In genomic region chr5:34369341-34370021, GRCm38 (mm10) we compare ENCODE assay signal across 8 mouse cellular contexts. TPM values are rescaled to one million over a fixed set of nuclear protein-coding genes. Genes with fewer than 3 reads are reported as not detected.
DNase-seq lines count a peak whose midpoint lies in the region; ATAC-seq and TF ChIP-seq lines count a peak whose summit lies in the region.

TSS of gene Fam193a (plus strand) at chr5:34369933.

- peak; percentile 93 for DNase-seq in G1E (ENCODE audit: low spot score)
- peak; percentile 98 for DNase-seq in cerebellum, adult 18-20 months
- DNase-seq in heart, postnatal 36 days = peak; percentile 97
- peak; percentile 97 to 98 for DNase-seq in layer of hippocampus, adult 2 months (ENCODE audit: low spot score in 2 of 2)
- peak; percentile 99 for DNase-seq in lung, embryonic 14.5 days
- DNase-seq in thymus, adult 2 months = peak; percentile 99

- H3K27me3 ChIP-seq in G1E (ENCODE audit: insufficient read depth, low read length) = no peaks in the 10 kb centered on the region
- no peaks in the 10 kb centered on the region for H3K27me3 ChIP-seq in forebrain, embryonic 16.5 days (replicated peaks; ENCODE audit: control insufficient read depth, insufficient read depth, low read length)
- no peaks in the 10 kb centered on the region for H3K27me3 ChIP-seq in lung, embryonic 14.5 days (ENCODE audit: insufficient read depth, low read length)
- H3K27me3 ChIP-seq in thymus, adult 2 months (ENCODE audit: control insufficient read depth, insufficient read depth, low read length) = no peaks in the 10 kb centered on the region

- TF ChIP-seq CTCF in G1E (IDR thresholded peaks at IDR 0.05; ENCODE audit: low read depth, low read length) = no peak
- no peak for TF ChIP-seq CTCF in layer of hippocampus, adult 2 months (conservative IDR thresholded peaks at IDR 0.05)
- no peak for TF ChIP-seq CTCF in lung, embryonic 14.5 days (IDR thresholded peaks at IDR 0.05; ENCODE audit: low read depth)
- TF ChIP-seq CTCF in olfactory bulb, adult 2 months (IDR thresholded peaks at IDR 0.05; ENCODE audit: insufficient read depth, low read depth, low read length) = no peak
- 0 out of 2 replicates have a peak, but pooled peaks have one; percentile 24 for TF ChIP-seq CTCF in thymus, adult 2 months (IDR thresholded peaks at IDR 0.05; ENCODE audit: borderline replicate concordance, control insufficient read depth, extremely low read depth, insufficient read depth, low read length, poor library complexity)

- peak; percentile 97 for ATAC-seq in G1E (ENCODE audit: extremely low read depth, insufficient number of reproducible peaks, low FRiP score, poor library complexity, severe bottlenecking)
- ATAC-seq in forebrain, embryonic 16.5 days = peak; percentile 100
- peak; percentile 100 for ATAC-seq in lung, embryonic 14.5 days (ENCODE audit: insufficient read depth)

- H3K27ac ChIP-seq in forebrain, embryonic 16.5 days (ENCODE audit: low read length) = peak within 1 kb of the TSS; percentile 86
- H3K27ac ChIP-seq in layer of hippocampus, adult 2 months = peak within 1 kb of the TSS; percentile 99
- H3K27ac ChIP-seq in lung, embryonic 14.5 days (ENCODE audit: low read depth) = peak within 1 kb of the TSS; percentile 63
- peak within 1 kb of the TSS; percentile 43 for H3K27ac ChIP-seq in olfactory bulb, adult 2 months (ENCODE audit: insufficient read depth, low read depth, low read length)
- H3K27ac ChIP-seq in thymus, adult 2 months (ENCODE audit: control insufficient read depth, insufficient read depth, low read length) = peak within 1 kb of the TSS; percentile 12; the same call in 1 of the 2 replicates

- H3K9ac ChIP-seq in forebrain, embryonic 16.5 days (replicated peaks; ENCODE audit: low read depth, low read length) = peak within 1 kb of the TSS; percentile 86
- peak within 1 kb of the TSS; percentile 97 for H3K9ac ChIP-seq in lung, embryonic 14.5 days

- intact Hi-C loops in heart, postnatal 36 days (cut with DNase I) = loop anchor here (2.0 to 10.0 kb wide), 4 partner anchors 33 to 265 kb away; partner anchors contain the start of genes Mfsd10, Rnf4 and Tnip2

- TF ChIP-seq POLR2A in olfactory bulb, adult 2 months (IDR thresholded peaks at IDR 0.05; ENCODE audit: insufficient read depth, low read depth, low read length) = peak; percentile 65; the same call in 1 of the 2 replicates
- no peak for TF ChIP-seq POLR2A in thymus, adult 2 months (IDR thresholded peaks at IDR 0.05; ENCODE audit: control insufficient read depth, extremely low read depth, insufficient read depth, low read length, poor library complexity)

- under 1% methylated on average over 52 of the region's 64 CpGs for WGBS in forebrain, embryonic 16.5 days
- under 1% methylated on average over 43 of the region's 64 CpGs for WGBS in lung, embryonic 14.5 days
- WGBS in olfactory bulb, adult 2 months = under 1% methylated on average over 59 of the region's 64 CpGs
- under 1% methylated on average over 64 of the region's 64 CpGs for WGBS in thymus, adult 2 months

- no peaks in the 10 kb centered on the region for H3K9me3 ChIP-seq in G1E (replicated peaks)
- H3K9me3 ChIP-seq in forebrain, embryonic 16.5 days (ENCODE audit: control insufficient read depth, low read length) = no peaks in the 10 kb centered on the region
- no peaks in the 10 kb centered on the region for H3K9me3 ChIP-seq in lung, embryonic 14.5 days (ENCODE audit: low read depth, low read length)

- peaks cover 20% of the 10 kb centered on the region for H3K4me1 ChIP-seq in G1E (ENCODE audit: insufficient read depth, low read depth, low read length)
- H3K4me1 ChIP-seq in forebrain, embryonic 16.5 days (replicated peaks; ENCODE audit: control insufficient read depth, insufficient read depth, low read length) = peaks cover 19% of the 10 kb centered on the region
- peaks cover 14% of the 10 kb centered on the region; the same call in 1 of the 2 replicates for H3K4me1 ChIP-seq in lung, embryonic 14.5 days (ENCODE audit: insufficient read depth)
- no peaks in the 10 kb centered on the region for H3K4me1 ChIP-seq in olfactory bulb, adult 2 months (ENCODE audit: control insufficient read depth, insufficient read depth, low read length)
- H3K4me1 ChIP-seq in thymus, adult 2 months (replicated peaks; ENCODE audit: control insufficient read depth, insufficient read depth, low read length) = peaks cover 11% of the 10 kb centered on the region

- H3K4me2 ChIP-seq in forebrain, embryonic 16.5 days (ENCODE audit: low read length) = peak within 1 kb of the TSS; percentile 77
- peak within 1 kb of the TSS; percentile 81 for H3K4me2 ChIP-seq in lung, embryonic 14.5 days

- peaks cover 23% of the 10 kb centered on the region for H3K36me3 ChIP-seq in G1E (replicated peaks)
- 0 out of 2 replicates have a peak, but pooled peaks cover 2% of the 10 kb centered on the region for H3K36me3 ChIP-seq in forebrain, embryonic 16.5 days (ENCODE audit: control insufficient read depth, insufficient read depth)
- H3K36me3 ChIP-seq in lung, embryonic 14.5 days (ENCODE audit: insufficient read depth) = 0 out of 2 replicates have a peak, but pooled peaks cover 8% of the 10 kb centered on the region
- H3K36me3 ChIP-seq in thymus, adult 2 months (ENCODE audit: control insufficient read depth, insufficient read depth, low read length) = no peaks in the 10 kb centered on the region

- H3K4me3 ChIP-seq in G1E (ENCODE audit: low read depth, low read length) = peak within 1 kb of the TSS; percentile 83
- H3K4me3 ChIP-seq in forebrain, embryonic 16.5 days (replicated peaks; ENCODE audit: low read length) = peak within 1 kb of the TSS; percentile 87
- H3K4me3 ChIP-seq in layer of hippocampus, adult 2 months = peak within 1 kb of the TSS; percentile 90
- peak within 1 kb of the TSS; percentile 91 for H3K4me3 ChIP-seq in lung, embryonic 14.5 days (ENCODE audit: low read depth, low read length)
- H3K4me3 ChIP-seq in olfactory bulb, adult 2 months (ENCODE audit: insufficient read depth, low read depth, low read length) = peak within 1 kb of the TSS; percentile 99
- peak within 1 kb of the TSS; percentile 91 for H3K4me3 ChIP-seq in thymus, adult 2 months (ENCODE audit: control insufficient read depth, insufficient read depth, low read length)

RNA-seq across cellular contexts. Expression of gene Fam193a, which starts in this region (rescaled TPM):
- total RNA-seq in G1E (2014; fragmentation: Nextera tagmentation) (71.3 and 74.9 TPM in 2 replicates), G1E (2017) (24.3 TPM in 2 replicates)
- 14.7 and 17.4 TPM in 2 replicates for polyA plus RNA-seq in G1E (2012)
- polyA plus RNA-seq in forebrain, embryonic 16.5 days (2015; fragmentation: Nextera tagmentation; extraction: Ambion mirVana) = 16.3 and 17.1 TPM in 2 replicates
- total RNA-seq in heart, postnatal 36 days (2021) = 10 to 100 TPM; 23.7 TPM
- 10 to 100 TPM; 42.6 to 46.4 TPM for total RNA-seq in layer of hippocampus, adult 2 months (2021)
- polyA plus RNA-seq in lung, embryonic 14.5 days (2014; fragmentation: Nextera tagmentation; extraction: Ambion mirVana) = 14.9 and 15.4 TPM in 2 replicates
- polyA plus RNA-seq in olfactory bulb, adult 2 months (2012; ENCODE audit: insufficient read depth, insufficient read length, low replicate concordance, missing spikeins) = not detected in 2 replicates
- polyA plus RNA-seq in thymus, adult 2 months (2012; rRNA removed) = 118 and 130 TPM in 2 replicates

Comparison
In these comparisons a context has a peak if more than half of its experiments do, and no peak if none do; other contexts are left out.
1. Peak in every context shown above with its lines: DNase-seq, ATAC-seq, H3K4me3 ChIP-seq and H3K27ac ChIP-seq.
2. H3K27ac ChIP-seq: peak in every context shown above with its lines; median percentile 99 in layer of hippocampus, adult 2 months; 86 in forebrain, embryonic 16.5 days; 63 in lung, embryonic 14.5 days; 43 in olfactory bulb, adult 2 months; 12 in thymus, adult 2 months.